Mouse (Mus musculus) limb, embryonic 14.5 days (tissue): ENCODE data around the gene Nr1d2. TPM values are rescaled to one million over a fixed set of nuclear protein-coding genes. Genes with fewer than 3 reads are reported as not detected.

ENCODE experiments used
- ATAC-seq: fragments of 200-750 bp; cut with Nextera tagmentation; 2 replicates; pipeline ENCODE4 v1.8.0; 2017; ENCODE audit warnings: low read depth, moderate number of reproducible peaks, moderate TSS enrichment; ENCODE audit not compliant: low FRiP score
- DNase-seq: peaks from one replicate; pipeline ENCODE4 v3.0.0-alpha.2; 2015; ENCODE audit warnings: low spot score
- H3K27ac ChIP-seq: fragments of 300-500 bp; sonication (generic); replicated peaks from 2 replicates; pipeline ENCODE4 v1.5.1; 2014; ENCODE audit warnings: low read depth, mild to moderate bottlenecking, low read length, moderate library complexity, mixed read lengths
- H3K27me3 ChIP-seq: fragments of 300-500 bp; sonication (generic); 2 replicates; pipeline ENCODE4 v1.6.1; 2014; ENCODE audit warnings: low read length, mixed read lengths; ENCODE audit not compliant: control insufficient read depth, insufficient read depth
- H3K36me3 ChIP-seq: fragments of 300-500 bp; sonication (generic); 2 replicates; pipeline ENCODE4 v1.6.1; 2014; ENCODE audit warnings: mild to moderate bottlenecking, low read length, moderate library complexity, mixed read lengths; ENCODE audit not compliant: control insufficient read depth, insufficient read depth
- H3K4me1 ChIP-seq: fragments of 300-500 bp; sonication (generic); 2 replicates; pipeline ENCODE4 v1.6.1; 2014; ENCODE audit warnings: antibody characterized with exemption, low read length, mixed read lengths; ENCODE audit not compliant: control insufficient read depth, insufficient read depth
- H3K4me2 ChIP-seq: fragments of 300-500 bp; sonication (generic); replicated peaks from 2 replicates; pipeline ENCODE4 v1.6.1; 2014; ENCODE audit warnings: low read depth, mild to moderate bottlenecking, low read length, moderate library complexity; ENCODE audit not compliant: severe bottlenecking
- H3K4me3 ChIP-seq: fragments of 300-500 bp; sonication (generic); replicated peaks from 2 replicates; pipeline ENCODE4 v1.5.1; 2014; ENCODE audit warnings: low read length
- H3K9ac ChIP-seq: fragments of 300-500 bp; sonication (generic); 2 replicates; pipeline ENCODE4 v1.6.1; 2014; ENCODE audit warnings: mild to moderate bottlenecking, low read depth, low read length, moderate library complexity; ENCODE audit not compliant: severe bottlenecking
- H3K9me3 ChIP-seq: fragments of 300-500 bp; sonication (generic); 2 replicates; pipeline ENCODE4 v1.6.1; 2016; ENCODE audit warnings: low read length; ENCODE audit not compliant: control insufficient read depth
- POLR2A ChIP-seq: fragments of 200-500 bp; IDR thresholded peaks from 2 replicates; pipeline ENCODE4 v1.8.0; 2012; ENCODE audit warnings: inconsistent platforms, mild to moderate bottlenecking, moderate library complexity, borderline replicate concordance; ENCODE audit not compliant: insufficient read depth, insufficient read length; ENCODE audit errors: extremely low read depth
- WGBS: fragments of 180-500 bp; shearing (Covaris S2); extraction: QIAGEN DNeasy Blood & Tissue Kit; methylation state at CpG from one replicate; pipeline ENCODE4 v1.1.7; 2014; 5-methylcytosine and 5-hydroxymethylcytosine counted together
- polyA plus RNA-seq, 2 experiments: library from polyadenylated mRNA; depleted of rRNA in 1 of 2; stranded (reverse) in 1 of 2; unstranded in 1 of 2; fragments of >200 nt; fragmentation: Nextera tagmentation in 1 of 2; extraction: Ambion mirVana in 1 of 2; gene quantifications; 2 replicates each; pipeline versions ENCODE4 v1.2.1 to v1.2.3; 2012 to 2014

Nr1d2 gene
- polyA plus RNA-seq (2012; rRNA removed) (4.7 and 5.2 TPM in 2 replicates), polyA plus RNA-seq (2014; fragmentation: Nextera tagmentation; extraction: Ambion mirVana) (9.7 and 9.8 TPM in 2 replicates)

DNA sequence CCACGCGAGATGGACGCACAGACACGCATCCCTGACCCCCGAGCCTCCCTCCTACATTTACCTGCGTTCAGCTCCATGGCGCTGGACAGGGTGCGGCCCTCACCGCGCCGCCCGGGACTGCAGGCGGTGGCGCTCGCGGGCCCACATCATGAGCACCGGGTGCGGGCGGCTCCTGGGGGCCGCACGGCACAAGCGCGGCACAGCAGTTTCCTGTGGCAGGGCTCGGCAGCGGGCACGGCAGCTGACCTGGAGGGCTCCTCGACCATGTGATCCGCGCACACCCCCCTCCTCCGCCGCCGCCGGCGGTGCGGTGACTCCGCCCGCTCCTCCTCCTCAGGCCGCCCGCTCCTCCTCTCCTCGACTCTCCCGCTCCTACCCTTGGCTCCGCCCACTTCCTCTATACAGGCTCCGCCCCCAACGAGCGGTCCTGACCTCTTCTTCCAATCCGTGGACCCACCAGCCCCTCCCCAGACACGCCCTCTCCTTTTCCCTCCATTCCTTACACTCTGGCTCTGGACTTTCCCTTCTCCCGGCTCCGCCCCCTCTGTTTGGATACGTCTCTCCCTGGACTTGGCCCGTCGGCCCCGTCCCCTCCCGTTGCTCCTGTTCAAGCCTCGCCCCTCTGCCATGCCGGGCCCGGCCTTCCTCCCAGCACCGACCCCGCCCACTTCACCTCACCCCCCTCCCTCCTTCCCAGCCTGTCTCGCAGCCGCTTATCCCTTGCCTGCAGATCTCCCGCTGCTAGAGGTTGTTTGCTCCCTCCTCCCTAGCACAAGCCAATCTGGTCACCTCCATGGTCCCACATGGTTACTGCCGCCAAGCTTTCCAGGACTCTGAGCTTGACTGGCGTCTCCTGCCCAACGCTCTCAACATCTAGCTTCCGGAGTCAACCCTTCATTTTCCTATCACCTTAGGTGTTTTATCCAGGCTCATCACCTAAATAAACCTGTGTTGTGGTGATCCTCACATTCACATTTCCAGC lies at the start of gene Nr1d2:
TSS of gene Nr1d2 (minus strand) at position 378 of the 982 bp plus-strand sequence.
- H3K9me3 ChIP-seq, result no peaks in the 10 kb centered on the region
- DNase-seq (peak; percentile 97), ATAC-seq (peak; percentile 90)
- no peak for TF ChIP-seq POLR2A
- H3K27me3 ChIP-seq, result no peaks in the 10 kb centered on the region
- 0 out of 2 replicates have a peak, but pooled peaks cover 5% of the 10 kb centered on the region for H3K4me1 ChIP-seq
- H3K27ac ChIP-seq, result peak within 1 kb of the TSS; percentile 88
- peak within 1 kb of the TSS; percentile 83 for H3K4me2 ChIP-seq
- peak within 1 kb of the TSS; percentile 76 for H3K9ac ChIP-seq
- peak within 1 kb of the TSS; percentile 78 for H3K4me3 ChIP-seq
- WGBS, result 1% methylated on average over 47 of the region's 66 CpGs
- H3K36me3 ChIP-seq, result no peaks in the 10 kb centered on the region

DNA sequence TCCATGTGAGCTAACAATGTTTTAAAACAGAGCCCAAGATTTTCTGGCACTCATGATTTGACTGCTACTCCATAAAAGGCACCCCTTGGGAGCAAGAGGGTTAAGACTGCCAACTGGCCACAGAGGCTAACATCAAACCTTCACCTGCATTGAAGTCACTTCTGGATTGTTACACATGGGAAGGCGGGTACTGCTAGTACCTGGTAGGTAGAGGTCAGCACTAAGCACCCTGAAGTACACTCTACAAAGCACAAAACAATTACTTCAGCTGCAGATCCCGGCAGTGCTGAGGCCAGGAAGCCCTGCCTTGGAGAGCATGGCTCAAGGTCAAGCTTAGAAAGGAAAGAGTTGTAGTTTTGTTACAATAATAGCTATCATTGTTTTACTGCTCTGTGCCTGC lies 48.5 kb upstream of the Nr1d2 start:
- WGBS, result 73% methylated on average over 2 of the region's 2 CpGs
- no peak for ATAC-seq
- no peak overlapping the region for H3K27ac ChIP-seq

DNA sequence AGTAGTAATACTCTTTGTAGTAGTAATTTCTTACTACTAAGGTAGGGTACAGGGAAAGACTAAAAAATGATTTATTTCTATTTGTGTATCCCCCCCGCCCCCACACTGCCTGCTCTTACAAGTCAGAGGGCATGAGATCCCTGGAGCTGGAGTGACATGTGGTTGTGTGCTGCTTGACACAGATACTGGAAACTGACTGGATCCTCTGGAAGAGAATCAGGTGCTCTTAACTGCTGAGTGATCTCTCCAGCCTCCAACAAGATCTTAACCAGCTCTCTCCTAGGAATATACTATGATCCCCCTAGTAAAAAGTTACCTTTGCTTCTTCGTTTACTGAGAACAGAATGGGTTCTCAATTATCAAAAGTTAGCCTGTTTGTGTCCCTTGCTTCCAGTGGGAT lies 47.5 kb upstream of the Nr1d2 start:
- TF ChIP-seq POLR2A, result no peak
- Histone ChIP-seq H3K4me1 (0 out of 2 replicates have a peak, but pooled peaks cover 13% of the 10 kb centered on the region), H3K4me3 (no peak overlapping the region), H3K4me2 (no peak overlapping the region), H3K27ac (no peak overlapping the region), H3K9me3 (no peaks in the 10 kb centered on the region), H3K36me3 (peaks cover 22% of the 10 kb centered on the region), H3K9ac (no peak overlapping the region), H3K27me3 (no peaks in the 10 kb centered on the region)
- no peak for DNase-seq
- WGBS, result 91% methylated on average over 2 of the region's 2 CpGs
- ATAC-seq, result no peak

More for the DNA sequence above, 48.5 kb upstream of the Nr1d2 start:
- Histone ChIP-seq H3K9me3 (no peaks in the 10 kb centered on the region), H3K4me1 (0 out of 2 replicates have a peak, but pooled peaks cover 13% of the 10 kb centered on the region), H3K9ac (no peak overlapping the region), H3K36me3 (peaks cover 12% of the 10 kb centered on the region), H3K4me3 (no peak overlapping the region), H3K27me3 (no peaks in the 10 kb centered on the region), H3K4me2 (no peak overlapping the region)
- no peak for TF ChIP-seq POLR2A
- no peak for DNase-seq

DNA sequence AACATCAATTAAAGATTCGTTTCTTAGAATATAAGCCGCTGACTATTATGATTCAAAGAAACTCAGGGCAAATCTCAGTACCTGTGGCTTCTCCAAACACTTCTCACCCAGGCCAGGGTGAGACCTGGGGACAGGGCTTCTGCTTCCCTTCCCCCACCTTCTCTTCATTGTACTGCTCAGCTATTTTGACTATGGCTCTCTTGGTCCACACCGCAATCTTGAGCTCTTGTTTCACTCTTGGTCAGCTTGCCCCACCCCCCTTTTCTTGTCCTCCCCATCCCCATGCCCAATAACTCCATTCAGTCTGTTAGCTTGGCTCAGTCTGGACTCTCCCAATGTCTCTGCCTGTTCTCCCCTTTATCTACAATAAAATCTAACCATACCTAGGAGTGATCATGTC lies 46.5 kb upstream of the Nr1d2 start:
- no peaks in the 10 kb centered on the region for H3K27me3 ChIP-seq
- no peaks in the 10 kb centered on the region for H3K9me3 ChIP-seq
- no peak for ATAC-seq
- no peak for DNase-seq
- H3K27ac ChIP-seq, result no peak overlapping the region
- H3K4me2 ChIP-seq, result no peak overlapping the region
- no peak overlapping the region for H3K4me3 ChIP-seq
- H3K36me3 ChIP-seq, result peaks cover 27% of the 10 kb centered on the region
- H3K4me1 ChIP-seq, result 0 out of 2 replicates have a peak, but pooled peaks cover 9% of the 10 kb centered on the region
- no peak for TF ChIP-seq POLR2A
- H3K9ac ChIP-seq, result no peak overlapping the region
- 91% methylated on average over 3 of the region's 3 CpGs for WGBS

DNA sequence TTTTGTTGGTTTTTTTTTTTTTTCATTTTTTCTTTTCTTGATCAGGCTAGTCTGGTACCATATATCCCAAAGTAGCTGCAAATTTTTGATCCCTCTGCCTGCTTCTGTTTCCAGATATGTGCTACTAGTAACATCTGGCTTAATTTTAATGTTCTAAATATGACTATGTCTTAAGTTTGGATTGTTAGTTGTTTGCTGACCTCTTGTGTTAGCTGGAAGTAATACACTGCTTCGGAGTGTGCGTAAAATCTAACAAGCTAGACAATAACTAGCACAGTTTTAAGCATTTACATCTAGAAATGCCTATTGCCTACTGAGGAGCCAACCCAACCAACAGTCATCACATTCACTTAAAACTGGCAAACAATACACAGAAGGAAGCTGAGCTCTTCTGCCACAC lies 45.7 kb upstream of the Nr1d2 start:
- DNase-seq, result no peak
- Histone ChIP-seq H3K9ac (no peak overlapping the region), H3K4me3 (no peak overlapping the region), H3K36me3 (peaks cover 35% of the 10 kb centered on the region), H3K27ac (no peak overlapping the region), H3K4me2 (no peak overlapping the region), H3K27me3 (no peaks in the 10 kb centered on the region), H3K9me3 (no peaks in the 10 kb centered on the region), H3K4me1 (0 out of 2 replicates have a peak, but pooled peaks cover 2% of the 10 kb centered on the region)
- no peak for TF ChIP-seq POLR2A
- ATAC-seq, result no peak; the same call in 1 of the 2 replicates
- 70% methylated on average over 2 of the region's 2 CpGs for WGBS
